Mouse (Mus musculus) CH12.LX (cell line): ENCODE results near the gene Ube3c. TPM values are rescaled to one million over a fixed set of nuclear protein-coding genes. Genes with fewer than 3 reads are reported as not detected.

Experiments used
- DNase-seq: peaks from one replicate; pipeline ENCODE4 v3.0.0-alpha.2; 2013; ENCODE audit errors: extremely low read depth
- H3K27ac ChIP-seq: 2 replicates; pipeline ENCODE4 v1.5.1; 2012; ENCODE audit warnings: low read depth, mild to moderate bottlenecking, control low read depth, moderate library complexity; ENCODE audit not compliant: insufficient read depth
- H3K27me3 ChIP-seq: replicated peaks from 2 replicates; pipeline ENCODE3; 2012; ENCODE audit warnings: inconsistent platforms
- H3K36me3 ChIP-seq, 2 experiments: replicated peaks in 1 of 2; 2 replicates each; pipeline versions ENCODE3 to v1.6.1; 2012; ENCODE audit warnings: inconsistent platforms in 1 of 2, low read length in 1 of 2, mild to moderate bottlenecking in 1 of 2, mixed read lengths in 1 of 2, moderate library complexity in 1 of 2; ENCODE audit not compliant: control insufficient read depth in 1 of 2, insufficient read depth in 1 of 2
- H3K4me1 ChIP-seq, 2 experiments: 2 replicates each; pipeline ENCODE4 v1.6.1; 2012; ENCODE audit warnings: inconsistent platforms in 1 of 2, moderate library complexity in 1 of 2; ENCODE audit not compliant: insufficient read depth in 2 of 2, control insufficient read depth in 1 of 2
- H3K4me2 ChIP-seq: 2 replicates; pipeline ENCODE4 v1.6.1; 2012; ENCODE audit warnings: low read depth, mild to moderate bottlenecking, control low read depth; ENCODE audit not compliant: poor library complexity, insufficient read depth, severe bottlenecking
- H3K4me3 ChIP-seq, 3 experiments: fragments of 150-350 bp in 1 of 3; sonication (generic) in 1 of 3; replicated peaks in 1 of 3; 2 replicates each; pipeline versions ENCODE3 to v1.5.1; 2011 to 2012; ENCODE audit warnings: low read depth in 2 of 3, low read length in 2 of 3, mild to moderate bottlenecking in 2 of 3, moderate library complexity in 2 of 3, control low read depth in 1 of 3, improper control_type of control experiment in 1 of 3, inconsistent platforms in 1 of 3, mixed read lengths in 1 of 3; ENCODE audit not compliant: poor library complexity in 1 of 3
- H3K79me2 ChIP-seq: replicated peaks from 2 replicates; pipeline ENCODE4 v1.6.1; 2012; ENCODE audit warnings: mild to moderate bottlenecking, moderate library complexity; ENCODE audit not compliant: control insufficient read depth, poor library complexity, insufficient read depth, severe bottlenecking; ENCODE audit errors: extremely low read depth
- H3K9ac ChIP-seq: 2 replicates; pipeline ENCODE4 v1.6.1; 2012; ENCODE audit warnings: low read depth, mild to moderate bottlenecking, control low read depth, moderate library complexity; ENCODE audit not compliant: insufficient read depth
- H3K9me3 ChIP-seq: replicated peaks from 2 replicates; pipeline ENCODE3; 2012; ENCODE audit warnings: low read length, inconsistent platforms, mixed read lengths
- CHD1 ChIP-seq: IDR thresholded peaks from 2 replicates; pipeline ENCODE4 v1.6.1; 2012; ENCODE audit warnings: low read depth, low read length, improper control_type of control experiment, inconsistent platforms
- CTCF ChIP-seq, 2 experiments: IDR thresholded peaks in 1 of 2; conservative IDR thresholded peaks in 1 of 2; 2 replicates each; pipeline ENCODE4 v1.5.1; 2011 to 2012; ENCODE audit warnings: low read depth in 2 of 2, low read length in 2 of 2, improper control_type of control experiment in 1 of 2, inconsistent platforms in 1 of 2, mild to moderate bottlenecking in 1 of 2, moderate library complexity in 1 of 2
- EP300 ChIP-seq: IDR thresholded peaks from 2 replicates; pipeline ENCODE4 v1.6.1; 2011; ENCODE audit warnings: low read length, improper control_type of control experiment
- GABPA ChIP-seq: IDR thresholded peaks from 2 replicates; pipeline ENCODE4 v1.6.1; 2012; ENCODE audit warnings: low read depth, low read length, improper control_type of control experiment, inconsistent platforms; ENCODE audit not compliant: insufficient replicate concordance
- JUND ChIP-seq: conservative IDR thresholded peaks from 2 replicates; pipeline ENCODE4 v1.6.1; 2011; ENCODE audit warnings: low read depth, low read length, improper control_type of control experiment
- MAX ChIP-seq: IDR thresholded peaks from 2 replicates; pipeline ENCODE4 v1.6.1; 2011; ENCODE audit warnings: low read length, improper control_type of control experiment
- MAZ ChIP-seq: IDR thresholded peaks from 2 replicates; pipeline ENCODE4 v1.6.1; 2012; ENCODE audit warnings: low read depth, mild to moderate bottlenecking, inconsistent platforms, low read length, improper control_type of control experiment, moderate library complexity
- NRF1 ChIP-seq: IDR thresholded peaks from 2 replicates; pipeline ENCODE4 v1.6.1; 2014; ENCODE audit warnings: low read depth, mild to moderate bottlenecking, inconsistent platforms, low read length, improper control_type of control experiment, moderate library complexity
- POLR2A ChIP-seq: IDR thresholded peaks from 2 replicates; pipeline ENCODE4 v1.6.1; 2011; ENCODE audit warnings: low read depth, mild to moderate bottlenecking, improper control_type of control experiment, low read length
- POLR2AphosphoS2 ChIP-seq: IDR thresholded peaks from 2 replicates; pipeline ENCODE4 v1.6.1; 2011; ENCODE audit warnings: low read depth, low read length, improper control_type of control experiment
- RAD21 ChIP-seq: IDR thresholded peaks from 2 replicates; pipeline ENCODE4 v1.6.1; 2011; ENCODE audit warnings: low read depth, mild to moderate bottlenecking, low read length, improper control_type of control experiment, moderate library complexity
- SIN3A ChIP-seq: IDR thresholded peaks from 2 replicates; pipeline ENCODE4 v1.6.1; 2012; ENCODE audit warnings: low read length, improper control_type of control experiment, inconsistent platforms
- SMC3 ChIP-seq: IDR thresholded peaks from 2 replicates; pipeline ENCODE4 v1.6.1; 2011; ENCODE audit warnings: low read depth, low read length, improper control_type of control experiment
- TBP ChIP-seq: conservative IDR thresholded peaks from 2 replicates; pipeline ENCODE4 v1.6.1; 2011; ENCODE audit warnings: low read depth, low read length, improper control_type of control experiment
- UBTF ChIP-seq: IDR thresholded peaks from 2 replicates; pipeline ENCODE4 v1.6.1; 2012; ENCODE audit warnings: low read depth, mild to moderate bottlenecking, inconsistent platforms, low read length, improper control_type of control experiment, moderate library complexity
- ZKSCAN1 ChIP-seq: IDR thresholded peaks from 2 replicates; pipeline ENCODE4 v1.6.1; 2012; ENCODE audit warnings: low read depth, inconsistent platforms, low read length, improper control_type of control experiment, borderline replicate concordance
- dilution Hi-C: fragments of 300-500 bp; cut with MboI; formaldehyde crosslinking; loops from 2 replicates; pipeline ENCODE4 v1.14.3; 2020; ENCODE audit warnings: low sequenced_read_pairs; ENCODE audit not compliant: extremely low pct_unique_long_range_greater_than_20kb, extremely low pct_ligation_motif_present
- in situ Hi-C: fragments of 300-500 bp; cut with MboI; formaldehyde crosslinking; loops from 3 replicates; pipeline ENCODE4 v1.14.3; 2019; ENCODE audit warnings: low sequenced_read_pairs, low pct_ligation_motif_present, low pct_unique_long_range_greater_than_20kb, mixed read lengths
- polyA plus RNA-seq: library from polyadenylated mRNA; unstranded; fragments of >175 nt; gene quantifications from 2 replicates; pipeline ENCODE4 v1.2.1, GENCODE M21; 2012; ENCODE audit warnings: low read depth; ENCODE audit not compliant: insufficient read length
- total RNA-seq, 2 experiments: library from RNA; depleted of rRNA; stranded (reverse); fragments of 300-350 nt in 1 of 2; fragments of >200 nt in 1 of 2; gene quantifications; 2 replicates each; pipeline ENCODE4 v1.2.3; 2012 to 2014

Gene Ube3c
- total and polyA plus RNA-seq, 3 experiments: 18.4 to 24.6 (median 23.7) TPM

GRCm38 (mm10) chr5:29688352-29688751, 119.3 kb downstream of the Ube3c start:
- in situ Hi-C loops: loop anchor here (5.0 kb wide), 1 partner anchor 301 kb away; no protein-coding TSS in a partner anchor
- Histone ChIP-seq H3K36me3 (no peaks in the 10 kb centered on the region), H3K9me3 (no peaks in the 10 kb centered on the region), H3K27ac (no peak overlapping the region), H3K4me2 (no peak overlapping the region), H3K9ac (no peak overlapping the region), H3K27me3 (no peaks in the 10 kb centered on the region), H3K4me3 (no peak overlapping the region), H3K79me2 (no peaks in the 10 kb centered on the region)
- dilution Hi-C loops: no loop called here
- DNase-seq: no peak
- 0 out of 2 replicates have a peak, but pooled peaks have one; percentile 4 for TF ChIP-seq SMC3
- TF ChIP-seq NRF1: no peak
- TF ChIP-seq CTCF (conservative IDR thresholded peaks at IDR 0.05 in 1 of 2, IDR thresholded peaks at IDR 0.05 in 1 of 2; ENCODE audit: low read depth in 2 of 2, low read length in 2 of 2): peak in 1 of 2 experiments; percentile 37; a peak in 2 of 4 replicates
- TF ChIP-seq, all 38 proteins: peak for 2
- no peaks in the 10 kb centered on the region for H3K4me1 ChIP-seq

- H3K4me2 ChIP-seq: no peak overlapping the region
- H3K4me1 ChIP-seq: no peaks in the 10 kb centered on the region; a peak in 1 of 4 replicates
- H3K27ac ChIP-seq: no peak overlapping the region
- no peak overlapping the region for H3K4me3 ChIP-seq
- H3K9ac ChIP-seq: no peak overlapping the region
- H3K36me3 ChIP-seq: no peaks in the 10 kb centered on the region
- in situ Hi-C loops (no loop called here), dilution Hi-C loops (no loop called here)
- H3K79me2 ChIP-seq: no peaks in the 10 kb centered on the region
- TF ChIP-seq MAX (no peak), GABPA (no peak), POLR2AphosphoS2 (no peak), NRF1 (no peak), POLR2A (no peak), TBP (no peak)
- TF ChIP-seq, all 38 proteins: peak for 0
- H3K9me3 ChIP-seq: no peaks in the 10 kb centered on the region
- DNase-seq: no peak
- no peaks in the 10 kb centered on the region for H3K27me3 ChIP-seq
Observed at GRCm38 (mm10) chr5:29698493-29698892, 129.5 kb downstream of the Ube3c start.

- in situ Hi-C loops (no loop called here), dilution Hi-C loops (no loop called here)
- no peak overlapping the region for H3K4me3 ChIP-seq
- DNase-seq: no peak
- H3K4me2 ChIP-seq: no peak overlapping the region
- H3K4me1 ChIP-seq: no peaks in the 10 kb centered on the region; a peak in 1 of 4 replicates
- no peaks in the 10 kb centered on the region for H3K36me3 ChIP-seq
- no peak overlapping the region for H3K27ac ChIP-seq
- no peaks in the 10 kb centered on the region for H3K9me3 ChIP-seq
- no peaks in the 10 kb centered on the region for H3K27me3 ChIP-seq
- H3K79me2 ChIP-seq: no peaks in the 10 kb centered on the region
- H3K9ac ChIP-seq: no peak overlapping the region
- TF ChIP-seq SMC3 (no peak), ZKSCAN1 (no peak), UBTF (no peak), GABPA (no peak), NRF1 (no peak), CHD1 (no peak), POLR2AphosphoS2 (no peak), JUND (no peak), MAZ (no peak), RAD21 (no peak), SIN3A (no peak), EP300 (no peak)
Observed at GRCm38 (mm10) chr5:29699520-29700202, 130.6 kb downstream of the Ube3c start.
